Mouse (Mus musculus) urinary bladder, postnatal 4 days (tissue): Measurements from ENCODE around the gene Cd68.
"Not testable (repeated sequence)": the region's sequence is repeated elsewhere in the genome, so short reads cannot be mapped to it uniquely, and the experiment has no call there.

Experiments
- DNase-seq, 2 experiments: peaks; one replicate each; pipeline ENCODE4 v3.0.0; 2021 to 2022; ENCODE audit warnings: low spot score in 2 of 2

The Cd68 gene

DNA sequence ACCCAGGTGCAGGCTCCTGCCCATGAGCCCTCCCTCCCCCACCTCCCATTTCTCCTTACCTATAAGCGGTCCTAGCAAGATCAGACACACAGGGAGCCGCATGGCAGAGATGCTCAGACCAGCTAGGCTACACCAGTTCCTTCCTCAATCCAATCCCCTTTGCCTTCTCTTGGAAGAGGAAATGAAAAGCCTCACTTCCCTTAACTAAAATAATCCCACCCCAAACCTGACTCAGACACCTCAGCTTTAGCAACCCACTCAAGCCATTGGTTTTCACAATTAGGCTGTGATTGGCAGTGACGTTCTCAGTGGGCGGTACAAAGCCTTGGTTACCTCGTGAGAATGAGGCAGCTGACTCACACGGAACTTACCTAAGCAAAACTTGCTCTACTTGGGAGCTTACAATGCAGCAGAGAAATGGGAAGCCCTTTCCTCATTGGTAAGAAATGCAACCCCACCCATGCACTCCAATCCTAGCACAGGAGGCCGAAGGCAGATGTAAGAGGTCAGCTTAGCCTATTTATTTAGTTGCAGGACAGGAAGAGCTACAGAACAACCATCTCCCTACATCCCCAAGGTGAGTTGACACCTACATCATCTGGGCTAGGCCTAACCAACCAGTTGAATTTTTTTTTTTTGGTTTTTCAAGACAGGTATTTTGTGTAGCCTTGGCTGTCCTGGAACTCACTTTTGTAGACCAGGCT, at the start of gene Cd68:
Gene Cd68, minus strand, starts transcription at position 193 of the 704 bp plus-strand sequence.
- DNase-seq = peak; percentile 41 to 63

DNA sequence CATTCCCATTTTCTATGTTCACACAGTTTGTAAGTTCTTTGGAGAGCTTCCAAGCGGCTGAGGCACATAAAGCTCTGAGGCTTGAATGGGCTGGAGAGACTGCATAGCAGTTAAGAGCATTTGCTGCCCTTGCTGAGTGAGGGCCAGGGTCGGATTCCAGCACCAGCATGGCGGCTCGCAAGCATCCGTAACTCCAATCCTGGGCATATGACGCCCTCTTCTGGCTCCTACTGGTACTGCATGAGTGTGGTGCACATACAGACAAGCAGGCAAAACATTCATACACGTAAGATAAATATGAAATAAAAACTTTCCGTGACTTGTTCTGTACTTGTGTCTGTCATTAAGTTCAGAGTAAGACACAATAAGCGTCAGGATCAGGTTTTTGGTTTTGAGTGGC, 49.5 kb upstream of the Cd68 start:
- DNase-seq = no peak

DNA sequence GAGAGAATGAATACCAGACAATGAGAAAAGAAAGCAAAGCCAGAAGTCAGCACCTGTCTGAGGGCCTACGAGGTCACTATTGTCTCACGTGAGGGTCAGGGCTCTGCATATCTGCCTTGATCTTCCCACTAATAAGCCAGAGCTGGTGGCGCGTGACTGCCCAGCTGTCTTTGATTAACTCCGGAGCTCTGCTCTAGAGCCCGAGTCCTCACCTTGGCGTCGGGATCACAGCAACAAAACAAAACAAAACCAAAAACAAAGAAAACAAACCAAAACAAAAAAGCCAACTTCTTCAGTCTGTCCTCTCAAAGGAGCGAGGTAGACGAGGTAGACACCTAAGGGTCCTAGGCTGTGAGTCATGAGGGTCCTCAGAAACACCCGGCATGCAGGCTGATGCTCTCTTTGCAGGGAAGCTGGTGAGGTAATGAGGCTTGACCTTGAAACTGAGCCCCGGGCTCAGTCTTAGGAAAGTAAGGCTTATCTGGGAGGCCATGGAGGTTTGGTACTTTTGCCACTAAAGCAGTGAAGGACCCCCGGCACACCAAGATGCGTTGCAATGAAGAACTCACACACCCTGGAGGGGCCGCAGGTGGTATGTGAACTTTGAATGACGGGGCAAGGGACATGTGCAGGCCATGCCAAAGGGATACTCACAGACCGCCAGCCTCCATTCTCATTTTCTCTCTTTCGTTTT, 48.8 kb upstream of the Cd68 start:
- no peak for DNase-seq

DNA sequence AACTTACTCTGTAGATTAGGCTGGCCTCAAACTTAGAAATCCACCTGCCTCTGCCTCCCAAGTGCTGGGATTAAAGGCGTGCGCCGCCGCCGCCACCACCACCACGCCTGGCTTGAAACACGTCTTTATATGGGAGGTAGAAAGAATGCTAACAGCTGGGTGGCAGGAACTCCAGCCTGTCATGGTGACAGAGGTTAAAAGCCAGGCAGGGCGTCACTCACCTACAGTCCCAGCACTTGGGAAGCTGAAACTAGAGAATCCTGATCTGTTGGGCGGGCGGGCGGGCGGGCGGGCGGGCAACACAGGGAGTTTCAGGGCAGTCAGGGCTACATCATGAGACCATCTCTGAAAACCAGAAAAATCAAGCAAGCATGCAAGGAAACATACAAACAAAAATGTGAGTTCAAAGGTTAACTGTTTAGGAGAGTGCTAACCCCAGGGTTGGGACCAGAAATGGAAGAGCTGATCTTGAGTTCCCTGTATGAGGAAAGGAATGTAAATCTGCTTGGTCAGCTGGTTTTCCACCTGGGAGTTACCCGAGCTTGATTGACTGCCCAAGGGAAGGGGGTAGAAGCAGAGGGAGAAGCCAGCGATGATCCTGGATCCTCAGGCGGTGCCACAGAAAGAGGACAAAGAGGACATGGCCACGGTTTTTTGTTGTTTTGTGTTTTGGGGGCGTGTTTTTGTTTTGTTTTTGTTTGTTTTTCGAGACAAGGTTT, 47.2 kb upstream of the Cd68 start:
- DNase-seq = no peak

DNA sequence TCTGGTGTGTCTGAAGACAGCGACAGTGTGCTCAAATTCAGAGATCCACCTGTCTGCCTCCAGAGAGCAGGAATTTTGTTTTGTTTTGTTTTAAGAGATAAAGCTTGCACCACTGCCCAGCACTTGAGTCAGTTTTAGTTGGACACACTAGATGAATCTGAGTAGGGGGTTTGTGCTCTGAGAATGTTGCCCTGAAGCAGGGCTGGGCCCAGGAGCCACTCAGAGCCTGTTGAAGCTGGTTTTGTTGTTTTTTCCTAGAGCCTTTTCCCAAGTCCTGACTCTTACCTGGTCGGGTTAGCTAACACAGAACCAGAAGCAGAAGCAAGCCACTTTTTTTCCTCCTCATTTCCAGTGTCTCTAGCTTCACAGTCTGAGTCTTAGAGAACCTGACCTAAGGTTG, 45.1 kb upstream of the Cd68 start:
- no peak for DNase-seq

DNA sequence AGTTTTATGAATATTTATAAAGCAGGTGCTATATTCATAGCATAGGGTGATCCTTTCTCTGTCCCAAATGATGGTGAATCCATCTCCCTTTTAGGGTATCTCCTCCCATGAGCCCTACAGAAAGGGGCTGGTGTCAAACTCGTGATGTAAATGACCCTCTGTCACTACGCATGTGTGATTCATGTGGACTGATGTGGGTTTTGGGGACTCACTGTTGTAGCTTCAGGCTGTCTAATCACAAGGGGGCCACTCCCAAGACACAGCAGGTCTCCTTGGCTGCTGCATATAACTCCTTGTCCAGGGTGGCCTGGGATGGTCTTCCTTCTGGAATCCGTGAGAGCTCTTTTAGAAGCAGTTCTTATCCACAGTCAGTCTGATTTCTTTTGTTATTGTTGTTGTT, 44.5 kb upstream of the Cd68 start:
- DNase-seq = no peak

DNA sequence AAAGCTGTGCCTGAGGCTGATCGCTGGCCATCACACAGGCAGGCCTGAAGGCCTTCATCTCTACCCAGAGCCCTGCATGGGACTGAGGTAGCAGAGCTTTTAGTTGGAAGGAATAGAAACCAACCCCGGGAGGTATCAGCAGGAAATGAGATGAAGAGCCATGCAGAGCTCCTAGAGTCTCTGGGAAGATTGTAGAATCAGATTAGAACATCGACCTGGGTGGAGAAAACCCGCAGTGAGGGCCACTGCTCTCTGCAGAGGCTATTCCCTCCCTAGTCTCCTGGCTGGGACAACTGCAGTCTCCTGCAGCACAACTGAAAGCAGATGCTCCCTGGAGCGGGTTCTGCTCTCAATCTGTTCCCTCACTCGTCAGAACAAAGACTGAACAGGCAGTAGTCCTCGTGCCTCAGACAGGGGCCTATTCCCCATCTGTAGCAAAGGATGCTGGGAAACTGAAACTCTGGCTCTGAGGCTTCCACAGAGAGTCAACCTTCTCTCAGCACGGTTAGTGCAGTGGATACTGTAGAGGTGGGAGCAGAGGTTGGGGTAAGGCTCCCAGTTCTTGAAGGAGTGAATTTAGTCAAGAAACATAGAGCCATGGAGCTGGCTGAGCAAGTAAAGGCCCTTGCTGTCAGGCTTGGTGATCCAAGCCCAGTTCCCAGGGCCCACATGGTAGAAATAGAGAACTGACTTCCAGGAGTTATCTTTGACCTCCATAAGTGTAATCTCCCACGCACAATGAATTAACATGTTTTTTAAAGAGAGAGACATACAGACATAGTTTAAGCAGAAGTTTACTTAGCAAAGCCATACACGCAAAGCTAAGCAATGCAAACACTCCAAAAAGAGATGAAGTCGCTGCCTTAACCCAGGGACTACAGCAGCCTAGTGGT, 43.8 kb upstream of the Cd68 start:
- DNase-seq = no peak

GRCm38 (mm10) chr11:69708614-69709265, 42.8 kb upstream of the Cd68 start:
- no peak for DNase-seq

DNA sequence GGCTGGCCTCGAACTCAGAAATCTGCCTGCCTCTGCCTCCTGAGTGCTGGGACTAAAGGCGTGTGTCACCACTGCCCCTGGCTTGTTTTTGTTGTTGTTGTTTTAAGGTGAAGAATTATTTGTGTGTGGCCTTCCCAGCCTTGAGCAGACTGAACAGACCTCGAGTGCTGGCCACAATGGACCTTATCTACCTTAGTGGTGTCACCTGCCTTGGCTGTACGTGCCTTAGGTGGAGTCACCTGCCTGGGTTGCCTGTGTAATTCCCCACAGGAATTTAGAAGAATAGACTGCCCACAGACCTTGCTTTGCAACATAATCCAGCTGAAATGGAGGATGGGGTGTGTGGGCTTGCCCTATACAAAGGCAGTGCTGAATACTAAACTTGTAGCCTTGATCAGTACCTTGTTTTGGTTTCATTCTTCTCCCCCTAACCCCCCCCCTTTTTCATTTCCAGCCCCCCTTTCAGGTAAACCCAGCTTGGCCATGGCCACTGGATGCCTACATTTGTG, 42.0 kb upstream of the Cd68 start:
- no peak for DNase-seq

DNA sequence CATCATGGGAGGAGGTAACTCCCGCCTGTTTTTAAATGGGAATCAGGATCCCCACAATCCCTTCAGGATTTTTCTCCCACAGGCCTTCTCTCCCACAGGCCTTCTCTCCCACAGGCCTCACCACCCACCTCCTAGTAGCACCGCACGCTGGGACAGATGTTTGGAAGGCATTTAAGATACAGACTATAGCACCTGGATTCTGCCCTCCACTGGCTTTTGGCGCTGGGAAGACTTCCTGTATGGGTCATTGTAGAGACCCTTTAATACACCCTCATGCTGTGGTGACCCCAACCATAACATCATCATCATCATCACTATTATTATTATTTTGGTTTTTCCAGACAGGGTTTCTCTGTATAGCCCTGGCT, 41.5 kb upstream of the Cd68 start:
- DNase-seq = no peak

GRCm38 (mm10) chr11:69706775-69707479, 41.0 kb upstream of the Cd68 start:
- DNase-seq = peak in 1 of 2 experiments; percentile 35

DNA sequence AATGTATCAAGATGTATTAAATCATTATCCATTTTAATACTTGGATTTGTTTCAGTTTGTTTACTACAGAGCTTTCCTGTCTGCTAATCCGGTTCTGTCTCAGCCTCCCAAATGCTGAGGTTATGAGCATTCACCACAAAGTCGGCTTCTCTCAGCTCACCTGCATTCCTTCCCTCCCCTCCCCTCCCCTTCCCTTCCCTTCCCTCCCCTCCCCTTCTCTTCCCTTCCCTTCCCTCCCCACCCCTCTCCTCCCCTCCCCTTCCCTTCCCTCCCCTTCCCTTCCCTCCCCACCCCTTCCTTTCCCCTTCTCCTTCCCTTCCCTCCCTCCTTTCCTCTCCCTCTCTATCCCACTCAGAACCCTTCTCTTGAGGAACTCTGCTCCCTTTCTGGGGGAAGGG, 38.7 kb upstream of the Cd68 start:
- DNase-seq = no peak

- no peak for DNase-seq
Observed at GRCm38 (mm10) chr11:69703814-69704612, 38.1 kb upstream of the Cd68 start.

GRCm38 (mm10) chr11:69703381-69703780, 37.4 kb upstream of the Cd68 start:
- not testable (repeated sequence) for DNase-seq

DNA sequence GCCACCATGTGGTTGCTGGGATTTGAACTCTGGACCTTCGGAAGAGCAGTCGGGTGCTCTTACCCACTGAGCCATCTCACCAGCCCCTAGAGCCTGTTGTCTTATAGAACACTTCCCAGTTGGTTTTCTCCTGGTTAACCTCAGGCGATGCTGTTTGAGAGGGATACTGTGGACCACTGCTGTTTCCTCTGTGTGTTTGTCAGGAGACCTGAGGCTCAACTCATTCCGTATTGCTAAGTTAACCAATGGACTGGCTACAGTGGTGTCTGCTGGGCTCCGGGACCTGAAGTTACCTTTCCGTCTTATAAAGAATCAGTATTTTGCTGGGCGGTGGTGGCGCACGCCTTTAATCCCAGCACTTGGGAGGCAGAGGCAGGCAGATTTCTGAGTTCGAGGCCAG, 36.9 kb upstream of the Cd68 start:
- not testable (repeated sequence) for DNase-seq

DNA sequence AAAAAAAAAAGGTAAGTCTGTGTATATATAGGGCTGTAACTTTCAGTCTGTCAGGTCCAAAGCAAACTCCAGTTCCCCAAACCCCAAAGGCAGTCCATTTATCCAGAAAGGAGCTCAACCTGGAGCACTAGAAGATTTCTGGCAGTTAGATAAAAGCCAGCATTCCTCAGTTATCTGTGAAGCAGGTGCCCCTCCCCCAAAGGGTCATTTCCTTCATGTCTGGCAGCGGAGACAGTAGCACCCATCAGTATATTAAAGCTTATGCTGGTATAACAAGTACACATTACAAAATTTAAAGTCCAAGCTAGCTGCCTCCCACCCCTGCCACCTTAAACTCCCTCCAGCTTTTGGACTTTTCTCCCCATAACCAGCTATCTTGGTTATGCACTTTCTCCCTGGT, 33.6 kb upstream of the Cd68 start:
- DNase-seq = no peak

DNA sequence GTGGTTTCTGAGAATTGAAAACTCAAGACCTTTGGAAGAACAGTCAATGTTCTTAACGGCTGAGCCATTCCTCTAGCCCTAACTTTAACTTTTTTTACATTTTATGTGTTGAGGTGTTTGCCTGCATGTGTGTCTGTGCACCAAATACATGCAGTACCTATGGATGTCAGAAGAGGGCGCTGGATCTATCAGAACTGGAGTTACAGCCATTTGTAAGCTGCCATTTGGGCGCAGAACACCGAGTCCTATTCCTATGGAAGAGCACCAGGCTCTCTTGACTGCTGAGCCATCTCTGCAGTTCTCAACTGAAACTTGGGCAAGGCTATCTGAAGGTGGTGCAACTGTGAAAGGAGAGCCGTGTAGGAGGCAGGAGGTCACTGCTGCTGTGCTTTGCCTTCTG, 32.6 kb upstream of the Cd68 start:
- no peak for DNase-seq

DNA sequence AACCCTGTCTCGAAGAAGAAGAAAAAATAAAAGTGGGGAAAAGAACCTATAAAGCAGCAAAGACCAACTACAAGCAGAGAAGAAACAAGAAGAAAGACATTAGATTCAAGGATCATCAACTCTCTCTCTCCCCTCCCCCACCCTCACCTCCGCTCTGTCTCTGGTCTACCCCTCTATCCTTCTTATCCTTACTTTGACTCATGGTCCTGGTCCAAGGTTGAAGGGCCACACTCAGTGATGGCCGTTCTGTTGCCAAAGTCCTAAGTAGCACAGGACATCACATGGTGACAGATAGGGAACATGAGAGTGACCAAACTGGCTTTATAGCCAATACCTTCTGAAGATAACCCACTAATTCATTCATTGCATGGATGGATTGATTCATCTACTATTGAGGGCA, 31.4 kb upstream of the Cd68 start:
- DNase-seq = no peak

DNA sequence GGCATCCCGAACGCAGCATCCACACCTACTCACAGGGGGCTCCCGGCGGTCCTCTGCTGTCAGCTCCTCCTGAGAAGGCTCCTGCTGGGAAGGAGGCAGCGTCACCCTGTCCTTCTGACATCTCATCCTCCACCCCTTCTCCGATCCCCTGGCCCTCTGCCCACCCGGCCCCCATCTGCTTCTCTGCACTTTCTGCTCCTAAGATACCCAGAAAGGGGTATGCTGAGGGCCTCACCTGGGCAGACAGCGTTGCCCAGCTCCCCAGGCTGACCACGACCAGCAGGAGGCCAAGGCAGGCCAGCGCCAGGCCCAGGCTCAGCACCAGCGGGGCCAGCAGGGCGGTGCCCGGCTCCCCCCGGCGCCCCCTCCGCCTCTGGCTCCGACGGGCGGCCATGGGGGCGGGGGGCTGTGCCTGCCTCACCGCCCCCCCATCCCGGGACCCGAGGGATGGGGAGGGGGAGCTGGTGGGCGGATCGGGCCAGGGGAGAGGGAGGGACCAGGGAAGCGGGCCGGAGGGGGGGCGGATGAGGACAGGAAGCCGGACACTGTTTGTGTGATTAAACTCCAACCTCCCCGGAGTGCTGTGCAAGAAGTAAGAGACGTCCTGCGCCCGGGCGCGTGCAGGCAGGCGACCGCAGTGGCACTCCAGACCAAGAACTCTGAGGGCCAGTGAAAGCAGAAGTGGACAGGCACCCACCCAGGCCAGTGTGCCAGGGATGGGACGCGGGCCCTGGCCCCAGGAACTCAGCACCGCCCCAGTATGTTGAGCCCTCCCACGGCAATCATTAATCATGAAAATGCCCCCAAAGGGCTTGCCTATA, 29.6 kb upstream of the Cd68 start, which contains the start of the genes Tnfsf12 and Tnfsfm13:
Gene Tnfsf12, minus strand, starts transcription at position 489 of the 821 bp plus-strand sequence.
Gene Tnfsfm13, minus strand, starts transcription at position 738 of the 821 bp plus-strand sequence.
- peak; percentile 78 to 81 for DNase-seq
